ENCODE assay signal across 11 mouse cellular contexts in genomic region chr1:104617374-104617773, GRCm38 (mm10).
"Had no signal": no experiment of that assay in that cellular context is flagged by ENCODE, and none has a peak within 500 bp of the region (broad histone marks: within the 10 kb centered on the region; RNA-seq: fewer than 3 reads in every experiment).

No protein-coding gene starts in this region.

- H3K9ac ChIP-seq: liver, embryonic 13.5 days; midbrain, embryonic 12.5 days had no signal

- DNase-seq: kidney, postnatal 10 days; kidney, postnatal 36 days; layer of hippocampus, postnatal 36 days; liver, embryonic 13.5 days; lung, adult 2 months; thymus, adult 18-20 months; thymus, postnatal 36 days had no signal

- H3K36me3 ChIP-seq: liver, embryonic 13.5 days; midbrain, embryonic 12.5 days had no signal

- H3K27me3 ChIP-seq: liver, embryonic 13.5 days; midbrain, embryonic 12.5 days had no signal

- H3K4me2 ChIP-seq: liver, embryonic 13.5 days; midbrain, embryonic 12.5 days had no signal

- H3K27ac ChIP-seq: left cerebral cortex, adult 2 months; liver, embryonic 13.5 days; macrophage; midbrain, embryonic 12.5 days had no signal

- H3K9me3 ChIP-seq: liver, embryonic 13.5 days; midbrain, embryonic 12.5 days had no signal

- H3K4me3 ChIP-seq: left cerebral cortex, adult 2 months; liver, embryonic 13.5 days; midbrain, embryonic 12.5 days had no signal

- ATAC-seq: midbrain, embryonic 16.5 days had no signal

- H3K4me1 ChIP-seq: liver, embryonic 13.5 days; midbrain, embryonic 12.5 days had no signal
